Mouse (Mus musculus) cerebellum, adult 8-10 months (tissue): ENCODE results near the gene Tspan17.
A peak's percentile ranks its signal among the peaks of the same experiment; 100 is the strongest.
"Not testable (repeated sequence)": the region's sequence is repeated elsewhere in the genome, so short reads cannot be mapped to it uniquely, and the experiment has no call there.

Experiments used
- DNase-seq: peaks from one replicate; pipeline ENCODE4 v3.0.0; 2022

Gene Tspan17

GRCm38 (mm10) chr13:54765281-54766191 is 23.6 kb upstream of the Tspan17 start:
- DNase-seq, result peak; percentile 69

GRCm38 (mm10) chr13:54766192-54766768 is 22.9 kb upstream of the Tspan17 start, which contains the start of gene Sncb:
Sncb (minus strand) TSS chr13:54766595.
- peak; percentile 92 for DNase-seq

- DNase-seq, result no peak
These were observed 22.2 kb upstream of the Tspan17 start for GRCm38 (mm10) chr13:54767012-54767411.

GRCm38 (mm10) chr13:54780592-54780991 is 8.6 kb upstream of the Tspan17 start:
- DNase-seq, result peak; percentile 75

- DNase-seq, result no peak
These were observed 8.1 kb upstream of the Tspan17 start for GRCm38 (mm10) chr13:54781086-54781485.

GRCm38 (mm10) chr13:54783235-54783634 is 5.9 kb upstream of the Tspan17 start:
- DNase-seq, result no peak

- DNase-seq, result no peak
These were observed 5.5 kb upstream of the Tspan17 start, which contains the start of gene Eif4e1b for GRCm38 (mm10) chr13:54783698-54784097. Eif4e1b (plus strand) TSS chr13:54783998.

GRCm38 (mm10) chr13:54787591-54787990 is 1.6 kb upstream of the Tspan17 start:
- not testable (repeated sequence) for DNase-seq

GRCm38 (mm10) chr13:54789561-54790397 is 602 bp downstream of the Tspan17 start:
- peak; percentile 76 for DNase-seq

GRCm38 (mm10) chr13:54792259-54793230 is 3.4 kb downstream of the Tspan17 start:
- no peak for DNase-seq

GRCm38 (mm10) chr13:54794002-54794577 is 4.9 kb downstream of the Tspan17 start:
- no peak for DNase-seq

GRCm38 (mm10) chr13:54794843-54795242 is 5.7 kb downstream of the Tspan17 start:
- no peak for DNase-seq

GRCm38 (mm10) chr13:54797356-54797755 is 8.2 kb downstream of the Tspan17 start:
- DNase-seq, result no peak

GRCm38 (mm10) chr13:54797861-54798643 is 8.9 kb downstream of the Tspan17 start:
- DNase-seq, result no peak

GRCm38 (mm10) chr13:54798740-54799139 is 9.6 kb downstream of the Tspan17 start:
- no peak for DNase-seq

- peak; percentile 85 for DNase-seq
These were observed 10.5 kb downstream of the Tspan17 start for GRCm38 (mm10) chr13:54799701-54800100.

- DNase-seq, result no peak
These were observed 11.0 kb downstream of the Tspan17 start for GRCm38 (mm10) chr13:54800206-54800605.

GRCm38 (mm10) chr13:54803010-54803409 is 13.8 kb downstream of the Tspan17 start:
- DNase-seq, result no peak

- peak; percentile 62 for DNase-seq
These were observed 16.1 kb downstream of the Tspan17 start for GRCm38 (mm10) chr13:54805134-54805838.

- no peak for DNase-seq
These were observed 17.3 kb downstream of the Tspan17 start for GRCm38 (mm10) chr13:54806434-54806976.
